Mouse (Mus musculus) cerebellum, adult (tissue): Measurements from ENCODE around the gene Abtb1.

ENCODE experiments used
- ATAC-seq: cut with Nextera tagmentation; 2 replicates; pipeline ENCODE4 v1.9.2; 2017; ENCODE audit warnings: mild to moderate bottlenecking, moderate library complexity, mixed read lengths; ENCODE audit not compliant: insufficient number of reproducible peaks, low FRiP score, low TSS enrichment

The Abtb1 gene

GRCm38 (mm10) chr6:88809091-88810037 is 32.4 kb downstream of the Abtb1 start:
- ATAC-seq: no peak

- no peak for ATAC-seq
Observed at GRCm38 (mm10) chr6:88804966-88805577, 36.7 kb downstream of the Abtb1 start.

- ATAC-seq: no peak
Observed at GRCm38 (mm10) chr6:88803957-88804695, 37.7 kb downstream of the Abtb1 start.

GRCm38 (mm10) chr6:88803051-88803450 is 38.7 kb downstream of the Abtb1 start:
- ATAC-seq: no peak

GRCm38 (mm10) chr6:88800735-88801134 is 41.0 kb downstream of the Abtb1 start:
- peak; percentile 92 for ATAC-seq

- no peak for ATAC-seq
Observed at GRCm38 (mm10) chr6:88800191-88800590, 41.6 kb downstream of the Abtb1 start.

GRCm38 (mm10) chr6:88794561-88794971 is 47.2 kb downstream of the Abtb1 start:
- no peak for ATAC-seq

GRCm38 (mm10) chr6:88793872-88794271 is 47.9 kb downstream of the Abtb1 start:
- no peak for ATAC-seq

GRCm38 (mm10) chr6:88793243-88793642 is 48.5 kb downstream of the Abtb1 start:
- no peak for ATAC-seq

GRCm38 (mm10) chr6:88792147-88792691 is 49.6 kb downstream of the Abtb1 start:
- ATAC-seq: no peak

- no peak for ATAC-seq
Observed at GRCm38 (mm10) chr6:88791299-88791698, 50.5 kb downstream of the Abtb1 start.

GRCm38 (mm10) chr6:88788219-88788618 is 53.6 kb downstream of the Abtb1 start:
- ATAC-seq: no peak

- no peak for ATAC-seq
Observed at GRCm38 (mm10) chr6:88787496-88787895, 54.3 kb downstream of the Abtb1 start.

- ATAC-seq: peak; percentile 47
Observed at GRCm38 (mm10) chr6:88786732-88787445, 54.9 kb downstream of the Abtb1 start.
